Mouse (Mus musculus): Measurements from ENCODE around the gene Il17rc.

The Il17rc gene

GRCm38 (mm10) chr6:113471297-113471936 lies at the start of gene Il17rc:
Gene Il17rc (plus strand): TSS chr6:113471427.
- CTCF ChIA-PET, result no interaction called here

DNA sequence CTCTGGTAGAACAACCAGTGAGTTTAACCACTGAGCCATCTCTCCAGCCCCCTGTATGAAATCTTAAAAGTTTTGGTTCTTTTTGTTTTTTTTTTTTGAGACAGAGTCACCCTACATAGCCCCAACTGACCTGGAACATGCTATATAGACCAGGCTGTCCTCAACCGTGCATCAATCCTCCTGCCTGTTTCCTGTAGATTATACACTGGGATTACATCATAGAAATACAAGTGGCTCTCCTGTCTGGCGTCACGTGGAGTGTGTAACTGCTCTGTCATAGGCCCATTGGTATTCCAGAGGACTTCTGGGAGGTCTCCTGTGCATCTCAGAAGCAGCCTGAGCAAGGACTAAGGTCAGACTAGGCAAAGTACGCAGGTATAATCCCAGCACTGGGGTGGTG lies 48.2 kb upstream of the Il17rc start:
- CTCF ChIA-PET, result no interaction called here

DNA sequence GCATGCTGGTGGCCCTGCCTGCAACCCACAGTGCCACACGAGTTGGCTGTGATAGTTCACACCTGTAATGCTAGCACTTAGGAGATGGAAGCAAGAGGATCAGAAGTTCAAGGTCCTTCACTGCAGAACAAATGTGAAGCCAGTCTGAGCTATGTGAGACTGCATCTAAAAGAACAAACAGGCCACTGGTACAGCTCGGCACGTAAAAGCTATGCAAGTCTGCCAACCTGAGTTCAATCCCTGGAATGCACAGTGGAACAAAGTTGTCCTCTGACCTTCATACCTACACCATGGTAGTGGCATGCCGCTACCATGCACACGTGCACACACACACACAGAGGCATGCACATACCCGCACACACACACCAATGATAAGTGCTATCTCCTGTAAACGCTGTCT lies 47.0 kb upstream of the Il17rc start:
- CTCF ChIA-PET, result no interaction called here

DNA sequence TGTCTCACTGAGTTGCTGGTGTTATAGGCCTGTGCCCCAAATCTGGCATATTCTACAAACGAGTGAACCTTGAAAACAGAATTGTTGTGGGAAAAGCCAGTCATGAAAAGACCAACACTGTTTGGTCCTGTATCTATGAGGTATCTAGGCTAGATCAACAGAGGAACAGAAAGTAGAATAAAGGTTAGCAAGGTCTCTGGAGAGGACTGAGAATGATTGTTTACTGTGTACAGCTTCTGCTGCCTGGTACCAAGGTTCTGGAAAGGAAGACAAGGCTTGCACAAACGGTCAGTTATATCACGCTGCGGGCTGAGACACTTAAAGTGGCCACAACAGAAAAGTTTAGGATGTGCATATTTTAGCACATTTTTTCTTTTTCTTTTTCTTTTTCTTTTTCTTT lies 44.5 kb upstream of the Il17rc start:
- CTCF ChIA-PET, result no interaction called here

DNA sequence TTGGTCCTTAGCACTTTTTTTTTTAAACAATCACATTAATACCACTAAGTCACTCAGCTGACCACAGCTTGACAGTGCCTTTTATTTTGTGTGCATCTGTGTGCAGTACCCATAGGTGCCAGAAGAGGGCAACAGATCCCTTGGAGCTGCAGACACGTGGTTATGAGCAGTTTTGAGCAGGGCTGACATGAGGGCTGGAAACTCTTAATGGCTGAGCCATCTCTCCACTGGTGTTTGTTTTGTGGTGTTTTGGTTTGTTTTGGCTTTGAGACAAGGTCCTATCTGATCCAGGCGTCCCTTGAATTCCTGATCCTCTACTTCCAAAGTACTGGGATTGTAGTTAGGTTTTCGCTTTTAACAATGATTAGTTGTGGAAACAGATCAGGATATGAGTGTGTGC lies 43.8 kb upstream of the Il17rc start:
- CTCF ChIA-PET, result no interaction called here

DNA sequence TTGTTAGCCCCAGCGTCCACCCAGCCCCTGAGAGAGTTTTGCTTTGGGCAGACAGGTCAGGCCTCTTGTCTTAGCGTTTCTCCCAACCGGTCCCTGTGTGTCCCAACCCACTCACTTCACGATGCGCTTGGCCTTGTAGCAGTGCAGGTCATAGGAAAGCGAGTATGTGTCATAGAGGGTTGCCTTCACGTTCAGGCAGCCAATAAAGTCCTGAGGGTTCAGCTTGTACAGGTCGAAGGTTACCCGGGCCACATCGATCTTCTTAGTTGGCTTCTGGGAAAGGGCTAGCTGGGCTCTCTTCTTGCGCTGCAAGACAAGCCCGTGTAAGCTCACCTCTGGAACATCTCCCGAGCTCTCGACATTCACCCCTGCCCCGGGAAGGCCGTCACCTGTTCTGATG lies 43.2 kb upstream of the Il17rc start:
- CTCF ChIA-PET, result no interaction called here

GRCm38 (mm10) chr6:113429965-113430364 lies 41.3 kb upstream of the Il17rc start:
- CTCF ChIA-PET, result no interaction called here

GRCm38 (mm10) chr6:113430846-113431245 lies 40.4 kb upstream of the Il17rc start:
- CTCF ChIA-PET, result no interaction called here

- CTCF ChIA-PET, result no interaction called here
Measured at GRCm38 (mm10) chr6:113431801-113432200, 39.4 kb upstream of the Il17rc start.

DNA sequence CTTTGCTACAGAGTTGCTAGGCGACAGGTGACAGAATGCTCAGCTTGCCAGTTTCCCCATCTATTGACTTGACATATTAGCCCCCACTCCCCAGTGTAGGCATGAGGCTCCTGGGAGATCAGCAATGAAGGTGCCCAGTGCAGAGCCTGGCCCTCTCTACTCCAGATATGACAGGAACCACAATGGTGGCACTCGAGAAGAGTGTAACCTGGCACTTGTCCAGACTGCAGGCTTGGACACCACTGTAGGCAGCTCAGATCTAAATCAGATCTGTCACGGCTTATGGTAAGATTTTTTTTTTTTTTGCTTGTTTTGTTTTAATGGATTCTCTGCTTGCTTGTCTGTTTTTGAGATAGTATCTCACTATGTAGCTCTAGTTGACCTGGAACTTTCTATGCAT lies 37.6 kb upstream of the Il17rc start:
- CTCF ChIA-PET, result no interaction called here

- CTCF ChIA-PET, result no interaction called here
Measured at GRCm38 (mm10) chr6:113434691-113435090, 36.5 kb upstream of the Il17rc start.

- CTCF ChIA-PET, result interaction anchor here (0.6 kb wide), 1 partner anchor 119 kb away, joined by 3 read pairs; no protein-coding TSS in a partner anchor
Measured at GRCm38 (mm10) chr6:113435664-113436205, 35.5 kb upstream of the Il17rc start, which contains the start of gene Cidec. Gene Cidec (minus strand): TSS chr6:113435760.

DNA sequence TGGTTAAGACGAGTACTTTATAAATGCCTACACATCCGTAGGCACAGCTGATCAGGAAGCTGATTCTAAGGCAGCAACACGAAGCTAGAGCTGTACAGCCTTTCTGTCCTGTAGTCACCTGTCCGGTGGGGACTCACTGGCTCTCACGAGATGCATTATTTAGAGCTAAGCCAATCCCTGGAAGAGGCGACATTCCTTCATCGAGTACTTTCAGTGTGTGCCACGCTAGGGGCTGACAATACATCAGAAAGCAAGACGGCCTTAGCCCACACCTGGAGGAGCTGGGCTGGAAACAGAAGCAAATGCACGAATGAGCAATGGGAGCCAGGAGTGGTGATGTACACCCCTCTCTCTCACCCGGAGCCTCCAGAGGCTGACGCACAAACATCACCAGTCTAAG lies 34.1 kb upstream of the Il17rc start:
- CTCF ChIA-PET, result interaction anchor here (0.9 kb wide), 1 partner anchor 30 kb away, joined by 3 read pairs; no protein-coding TSS in a partner anchor

DNA sequence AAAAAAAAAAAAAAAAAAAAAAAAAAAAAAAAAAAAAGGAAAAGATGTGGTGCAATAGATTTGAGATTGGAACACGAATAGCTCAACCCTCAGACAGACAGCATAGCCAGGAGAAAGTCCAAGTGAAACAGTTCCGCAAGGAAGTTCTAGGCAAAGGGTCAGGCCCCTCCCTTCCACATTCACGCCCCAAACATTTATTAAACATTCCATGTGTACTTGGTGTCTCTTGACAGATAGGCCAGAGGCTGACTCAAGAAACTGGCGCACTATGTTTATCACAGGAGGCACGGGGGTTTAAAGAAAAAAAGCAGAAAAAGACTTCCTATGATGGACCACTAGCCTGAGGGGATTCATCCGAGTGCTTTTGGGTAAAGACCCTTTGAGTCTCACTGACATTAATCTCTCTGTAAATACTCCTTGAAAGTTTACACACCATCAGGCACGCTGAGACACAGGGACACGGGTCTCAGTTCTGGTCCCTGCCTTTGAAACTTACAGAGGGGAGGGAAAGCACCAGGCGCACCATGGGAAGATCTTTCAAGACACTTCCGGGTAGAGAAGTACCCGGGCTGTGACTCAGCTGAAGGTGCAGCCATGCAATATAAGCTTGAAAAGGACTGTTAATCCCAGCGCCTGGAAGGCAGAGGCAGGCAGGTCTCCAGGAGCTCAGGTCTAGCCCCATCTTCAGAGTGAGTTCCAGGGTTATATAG lies 32.4 kb upstream of the Il17rc start:
- CTCF ChIA-PET, result interaction anchor here (0.7 kb wide), 1 partner anchor 18 kb away, joined by 5 read pairs; no protein-coding TSS in a partner anchor

DNA sequence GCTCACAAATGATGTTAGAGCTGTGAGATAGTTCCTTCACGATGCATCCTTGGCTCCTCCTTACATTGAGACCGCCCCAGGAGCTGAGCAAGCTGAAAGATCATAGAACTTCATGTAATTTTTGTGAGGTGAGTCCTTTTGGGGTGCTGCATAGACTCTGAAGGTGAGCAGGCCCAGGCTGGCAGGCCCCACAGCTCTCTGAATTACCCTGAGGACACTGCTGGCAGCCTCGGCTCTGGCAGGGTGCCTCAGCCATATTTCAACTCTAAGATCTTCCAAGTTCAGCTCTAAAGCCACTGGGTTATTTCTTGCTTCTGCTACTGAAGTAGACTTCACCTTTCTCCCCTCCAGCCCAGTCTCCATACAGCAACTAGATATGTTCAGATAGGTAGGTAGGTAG lies 30.5 kb upstream of the Il17rc start:
- CTCF ChIA-PET, result interaction anchor here (1.0 kb wide), 1 partner anchor 89 kb away, joined by 7 read pairs; no protein-coding TSS in a partner anchor

DNA sequence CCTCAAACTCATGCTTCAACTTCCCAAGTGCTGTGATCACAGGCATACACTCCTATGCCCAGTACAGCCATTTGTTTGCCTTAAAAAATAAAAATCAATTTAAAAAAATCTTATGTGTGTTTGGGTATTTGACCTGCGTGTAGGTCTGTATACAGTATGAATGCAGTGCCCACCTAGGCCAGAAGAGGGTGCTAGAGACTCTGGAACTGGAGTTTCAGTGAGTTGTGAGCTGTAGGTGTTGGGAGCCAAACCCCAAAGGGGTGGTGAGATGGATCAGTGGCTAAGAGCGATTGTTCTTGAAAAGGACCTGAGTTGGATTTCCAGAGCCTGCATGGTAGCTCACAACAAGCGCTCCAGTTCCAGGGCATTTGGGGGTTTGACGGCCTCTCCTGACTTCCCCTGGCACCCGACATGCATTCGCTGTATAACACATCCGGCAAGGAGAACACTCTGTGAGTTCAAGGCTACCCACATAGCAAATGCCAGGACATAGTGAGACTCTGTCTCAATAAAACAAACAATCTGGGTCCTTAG lies 30.0 kb upstream of the Il17rc start:
- CTCF ChIA-PET, result interaction anchor here (1.0 kb wide), 1 partner anchor 89 kb away, joined by 7 read pairs; no protein-coding TSS in a partner anchor

DNA sequence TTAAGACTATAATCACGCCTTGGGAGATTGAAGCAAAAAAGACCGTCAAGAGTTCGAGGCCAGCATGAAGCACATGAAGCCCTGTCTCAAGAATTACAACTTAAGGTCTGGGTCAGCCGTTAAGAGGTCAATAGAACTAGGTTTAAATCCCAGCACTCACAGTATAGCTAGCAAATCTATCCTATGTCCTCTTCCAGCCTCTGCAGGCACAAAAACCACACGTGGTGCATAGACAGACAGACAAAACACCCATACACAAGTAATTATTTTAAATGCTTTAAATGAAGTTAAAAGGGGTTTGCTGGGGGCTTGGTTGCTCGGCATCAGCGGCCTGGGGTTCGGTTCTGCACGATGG lies 29.2 kb upstream of the Il17rc start:
- CTCF ChIA-PET, result interaction anchor here (0.5 kb wide), 1 partner anchor 190 kb away, joined by 5 read pairs; no protein-coding TSS in a partner anchor

DNA sequence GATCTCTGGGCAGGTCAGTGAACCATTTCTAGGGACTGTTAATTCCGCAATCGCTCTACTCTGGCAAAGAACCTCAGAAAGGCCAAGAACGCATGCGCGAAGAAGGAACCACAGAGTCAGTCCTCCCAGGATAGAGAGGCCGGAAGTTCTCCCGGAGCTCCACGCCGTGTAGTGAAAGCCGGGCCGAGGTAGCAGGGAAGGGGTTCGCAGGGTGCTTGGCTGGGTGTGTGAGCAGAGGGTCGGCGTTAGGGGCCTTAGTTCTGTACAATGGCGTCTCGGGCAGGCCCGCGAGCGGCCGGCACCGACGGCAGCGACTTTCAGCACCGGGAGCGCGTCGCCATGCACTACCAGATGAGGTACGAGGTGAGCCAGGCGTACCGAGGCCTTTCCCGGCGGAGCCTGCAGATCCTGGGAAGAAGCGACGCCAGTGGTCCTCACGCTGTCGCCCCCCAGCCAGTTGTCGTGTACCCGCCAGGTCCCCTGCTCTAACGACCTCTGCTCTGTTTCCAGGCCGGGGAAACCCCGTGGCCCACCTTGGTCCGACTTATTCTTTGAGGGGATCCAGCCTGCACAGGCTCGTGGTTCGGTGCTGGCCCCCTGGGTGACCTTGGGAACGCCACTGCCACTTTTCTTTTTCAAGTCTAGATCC lies 28.7 kb upstream of the Il17rc start, which contains the start of gene Jagn1:
Gene Jagn1, plus strand, starts transcription at position 128 of the 649 bp plus-strand sequence.
- CTCF ChIA-PET, result interaction anchor here (0.5 kb wide), 1 partner anchor 190 kb away, joined by 5 read pairs; no protein-coding TSS in a partner anchor

DNA sequence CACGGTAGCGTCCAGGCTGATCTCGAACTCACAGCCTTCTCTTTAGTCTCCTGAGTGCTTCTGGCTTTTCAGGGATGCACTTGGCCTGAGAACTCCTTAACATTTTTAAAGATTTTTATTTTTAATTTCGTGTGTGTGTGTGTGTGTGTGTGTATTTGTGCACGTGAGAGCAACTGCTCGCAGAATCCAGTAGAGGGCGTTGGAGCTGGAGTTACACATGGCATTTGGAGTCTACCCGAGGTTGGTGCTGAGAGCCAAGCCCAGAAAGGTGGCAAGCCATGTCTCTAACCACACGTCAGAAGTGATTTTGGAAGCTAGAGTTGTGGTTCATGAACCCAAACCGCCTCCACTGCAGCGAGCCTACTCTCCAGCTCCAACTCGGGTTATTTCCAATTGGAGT lies 28.1 kb upstream of the Il17rc start:
- CTCF ChIA-PET, result no interaction called here

- CTCF ChIA-PET, result no interaction called here
Measured at GRCm38 (mm10) chr6:113444207-113444965, 26.8 kb upstream of the Il17rc start.

- CTCF ChIA-PET, result no interaction called here
Measured at GRCm38 (mm10) chr6:113447639-113448038, 23.6 kb upstream of the Il17rc start.
